Mouse (Mus musculus) small intestine, adult 2 months (tissue): ENCODE data around the gene Oxnad1.

Experiments
- CTCF ChIP-seq: fragments of 200-500 bp; IDR thresholded peaks from 2 replicates; pipeline ENCODE4 v1.5.1; 2012; ENCODE audit warnings: low read depth, mild to moderate bottlenecking, control low read depth, inconsistent platforms, low read length, moderate library complexity, mixed read lengths; ENCODE audit not compliant: insufficient replicate concordance, insufficient read length; ENCODE audit errors: extremely low read depth
- POLR2A ChIP-seq: fragments of 200-500 bp; IDR thresholded peaks from 2 replicates; pipeline ENCODE4 v1.6.1; 2012; ENCODE audit warnings: low read depth, mild to moderate bottlenecking, control low read depth, inconsistent platforms, low read length, moderate library complexity

- TF ChIP-seq POLR2A: no peak
- no peak for TF ChIP-seq CTCF
Measured at GRCm38 (mm10) chr14:32106911-32107310, 21.7 kb downstream of the Oxnad1 start.
